In the genomic region with DNA sequence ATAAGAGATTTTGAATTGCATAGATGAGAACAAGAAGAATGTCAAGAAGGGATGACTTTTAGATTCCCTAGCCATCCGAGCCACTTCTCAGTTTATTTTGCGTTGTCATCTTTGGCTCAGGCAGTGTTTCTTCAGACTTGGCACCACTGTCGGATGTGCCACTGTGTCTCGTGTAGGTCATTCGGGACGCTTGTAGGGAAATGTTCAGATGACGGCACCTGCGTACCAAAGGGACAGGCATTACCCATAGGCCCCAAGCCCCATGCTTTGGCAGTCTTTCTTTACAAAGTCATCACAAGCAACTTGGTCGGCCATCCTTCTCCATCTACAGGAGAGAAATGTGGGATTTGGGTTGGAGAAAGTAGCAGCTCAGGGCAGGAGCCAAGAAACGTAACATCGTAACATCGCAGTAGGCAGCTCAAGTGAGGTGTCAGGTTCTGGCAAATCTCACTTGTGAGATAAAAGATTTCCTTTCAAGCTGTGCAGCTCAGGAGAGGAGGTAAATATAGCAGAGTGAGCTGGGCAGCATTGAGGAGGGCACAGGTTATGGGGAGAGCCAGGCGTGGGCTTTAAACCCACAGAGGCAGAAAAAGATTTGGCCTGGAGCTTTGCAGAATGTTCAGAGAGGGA, we compare ENCODE assay signal across 18 mouse cellular contexts.
DNase-seq lines count a peak whose midpoint lies in the region; ATAC-seq lines count a peak whose summit lies in the region.
"Had no signal": no experiment of that assay in that cellular context is flagged by ENCODE, and none has a peak within 500 bp of the region (broad histone marks: within the 10 kb centered on the region; RNA-seq: fewer than 3 reads in every experiment).

No protein-coding gene starts in this region.

- peak; percentile 88 for DNase-seq in heart, adult 11 months
- no peak for DNase-seq in heart, postnatal 14 days
- peak; percentile 45 to 54 for DNase-seq in cerebellum, postnatal 10 days
- DNase-seq in urinary bladder, postnatal 36 days (ENCODE audit: low spot score in 2 of 2): no peak
- DNase-seq in gastrocnemius, postnatal 25 days: no peak
- DNase-seq: adrenal gland, postnatal 14 days; embryo, embryonic 11 days; gastrocnemius, postnatal 14 days; lung, adult 18-20 months; lung, postnatal 36 days; right cerebral cortex, postnatal 25 days; thymus, postnatal 4 days had no signal

- no peak for ATAC-seq in heart, embryonic 13.5 days (ENCODE audit: extremely low read depth, insufficient number of reproducible peaks, low FRiP score, low TSS enrichment)
- peak; percentile 19 for ATAC-seq in intestine, embryonic 16.5 days

- intact Hi-C loops in heart, postnatal 14 days (cut with DNase I): no loop called here

- no peak overlapping the region for H3K4me3 ChIP-seq in heart, embryonic 13.5 days
- H3K4me3 ChIP-seq in intestine, embryonic 16.5 days (ENCODE audit: low read length): no peak overlapping the region
- H3K4me3 ChIP-seq: embryonic facial prominence, embryonic 15.5 days; limb, embryonic 15.5 days; midbrain, embryonic 10.5 days; neural tube, embryonic 13.5 days had no signal

- 51% methylated on average over 13 of the region's 13 CpGs for WGBS in heart, embryonic 13.5 days
- WGBS in intestine, embryonic 16.5 days: 86% methylated on average over 13 of the region's 13 CpGs

- H3K27ac ChIP-seq in heart, embryonic 13.5 days (replicated peaks): peak overlapping the region; percentile 80
- H3K27ac ChIP-seq in intestine, embryonic 16.5 days (ENCODE audit: low read length): peak overlapping the region; percentile 11; the same call in 1 of the 2 replicates
- H3K27ac ChIP-seq: embryonic facial prominence, embryonic 15.5 days; limb, embryonic 15.5 days; midbrain, embryonic 10.5 days; neural tube, embryonic 13.5 days had no signal

- no peaks in the 10 kb centered on the region for H3K27me3 ChIP-seq in heart, embryonic 13.5 days (replicated peaks)
- H3K27me3 ChIP-seq in intestine, embryonic 16.5 days (replicated peaks; ENCODE audit: control insufficient read depth, insufficient read depth, low read length): no peaks in the 10 kb centered on the region
- H3K27me3 ChIP-seq: embryonic facial prominence, embryonic 15.5 days; limb, embryonic 15.5 days; neural tube, embryonic 13.5 days had no signal

- no peaks in the 10 kb centered on the region for H3K9me3 ChIP-seq in heart, embryonic 13.5 days
- H3K9me3 ChIP-seq in intestine, embryonic 16.5 days (ENCODE audit: control insufficient read depth, low read length): no peaks in the 10 kb centered on the region
- H3K9me3 ChIP-seq: embryonic facial prominence, embryonic 15.5 days; limb, embryonic 15.5 days; midbrain, embryonic 10.5 days; neural tube, embryonic 13.5 days had no signal

- peaks cover 62% of the 10 kb centered on the region for H3K4me1 ChIP-seq in heart, embryonic 13.5 days
- no peaks in the 10 kb centered on the region for H3K4me1 ChIP-seq in intestine, embryonic 16.5 days (ENCODE audit: control insufficient read depth, insufficient read depth, low read length)
- H3K4me1 ChIP-seq: embryonic facial prominence, embryonic 15.5 days; limb, embryonic 15.5 days had no signal

- peak overlapping the region; percentile 56; the same call in 1 of the 2 replicates for H3K9ac ChIP-seq in heart, embryonic 13.5 days
- no peak overlapping the region for H3K9ac ChIP-seq in intestine, embryonic 16.5 days (ENCODE audit: low read depth, low read length)
- H3K9ac ChIP-seq: embryonic facial prominence, embryonic 15.5 days; limb, embryonic 15.5 days; neural tube, embryonic 13.5 days had no signal

- H3K4me2 ChIP-seq in heart, embryonic 13.5 days: peak overlapping the region; percentile 30
- no peak overlapping the region for H3K4me2 ChIP-seq in intestine, embryonic 16.5 days (ENCODE audit: low read depth, low read length)
- H3K4me2 ChIP-seq: embryonic facial prominence, embryonic 15.5 days; limb, embryonic 15.5 days; neural tube, embryonic 13.5 days had no signal

- H3K36me3 ChIP-seq in heart, embryonic 13.5 days: peaks cover 30% of the 10 kb centered on the region
- no peaks in the 10 kb centered on the region for H3K36me3 ChIP-seq in intestine, embryonic 16.5 days (ENCODE audit: control insufficient read depth, insufficient read depth, low read length)
- H3K36me3 ChIP-seq: embryonic facial prominence, embryonic 15.5 days; limb, embryonic 15.5 days had no signal

Comparison
In these comparisons a context has a peak if more than half of its experiments do, and no peak if none do; other contexts are left out.
1. DNase-seq: peak in heart, adult 11 months (single experiment) and cerebellum, postnatal 10 days (2 of 2); none in heart, postnatal 14 days (0 of 2), urinary bladder, postnatal 36 days (0 of 2) and gastrocnemius, postnatal 25 days (single experiment).